Mouse (Mus musculus): ENCODE measurements around the gene Kmt2d. TPM values are rescaled to one million over a fixed set of nuclear protein-coding genes. Genes with fewer than 3 reads are reported as not detected.

Kmt2d gene
- polyA plus RNA-seq, 1 experiment, result 25.7 TPM

DNA sequence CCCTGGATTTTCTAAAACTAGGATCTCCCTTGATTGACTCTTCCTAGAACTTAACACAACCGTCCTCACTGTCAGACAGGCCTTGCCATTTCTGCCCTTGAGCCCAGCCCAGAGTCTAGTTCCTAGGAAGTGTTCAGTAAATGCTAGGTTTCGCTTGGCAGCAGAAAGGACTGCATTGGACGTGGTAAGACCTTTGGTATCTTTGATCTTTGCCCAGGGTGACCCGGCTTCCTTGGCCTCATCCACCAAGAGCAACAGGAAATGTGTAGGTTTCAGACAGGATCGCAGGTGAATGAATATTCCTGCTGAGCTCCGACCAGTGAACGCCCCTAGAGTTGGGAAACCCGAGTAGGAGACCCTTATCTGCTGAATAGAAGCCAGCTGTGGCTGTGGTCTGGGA is 68.1 kb downstream of the Kmt2d start:
- DNase-seq (ENCODE audit: low spot score), result no peak

- DNase-seq (ENCODE audit: low spot score), result peak; percentile 66
These were observed 71.6 kb downstream of the Kmt2d start for GRCm38 (mm10) chr15:98799396-98799795.

DNA sequence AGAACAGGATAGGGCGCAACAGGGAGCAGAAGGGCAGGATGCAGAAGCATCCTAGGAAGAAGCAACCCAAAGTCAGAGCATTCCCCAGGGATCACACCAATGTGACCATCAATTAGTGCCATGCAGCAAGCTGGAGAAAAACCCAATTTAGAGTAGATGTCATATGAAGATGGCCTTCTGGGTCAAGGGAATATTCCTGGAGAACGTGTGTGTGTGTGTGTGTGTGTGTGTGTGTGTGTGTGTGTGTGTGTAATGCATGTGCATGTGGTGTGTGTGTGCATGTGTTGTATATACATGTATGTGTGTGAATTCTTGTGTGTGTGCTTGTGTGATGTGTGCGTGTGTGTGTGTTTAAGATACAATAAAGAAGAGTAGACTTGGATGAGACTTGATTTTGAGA is 72.1 kb downstream of the Kmt2d start:
- no peak for DNase-seq (ENCODE audit: low spot score)

GRCm38 (mm10) chr15:98797835-98798492 is 73.0 kb downstream of the Kmt2d start:
- no peak for DNase-seq (ENCODE audit: low spot score)

DNA sequence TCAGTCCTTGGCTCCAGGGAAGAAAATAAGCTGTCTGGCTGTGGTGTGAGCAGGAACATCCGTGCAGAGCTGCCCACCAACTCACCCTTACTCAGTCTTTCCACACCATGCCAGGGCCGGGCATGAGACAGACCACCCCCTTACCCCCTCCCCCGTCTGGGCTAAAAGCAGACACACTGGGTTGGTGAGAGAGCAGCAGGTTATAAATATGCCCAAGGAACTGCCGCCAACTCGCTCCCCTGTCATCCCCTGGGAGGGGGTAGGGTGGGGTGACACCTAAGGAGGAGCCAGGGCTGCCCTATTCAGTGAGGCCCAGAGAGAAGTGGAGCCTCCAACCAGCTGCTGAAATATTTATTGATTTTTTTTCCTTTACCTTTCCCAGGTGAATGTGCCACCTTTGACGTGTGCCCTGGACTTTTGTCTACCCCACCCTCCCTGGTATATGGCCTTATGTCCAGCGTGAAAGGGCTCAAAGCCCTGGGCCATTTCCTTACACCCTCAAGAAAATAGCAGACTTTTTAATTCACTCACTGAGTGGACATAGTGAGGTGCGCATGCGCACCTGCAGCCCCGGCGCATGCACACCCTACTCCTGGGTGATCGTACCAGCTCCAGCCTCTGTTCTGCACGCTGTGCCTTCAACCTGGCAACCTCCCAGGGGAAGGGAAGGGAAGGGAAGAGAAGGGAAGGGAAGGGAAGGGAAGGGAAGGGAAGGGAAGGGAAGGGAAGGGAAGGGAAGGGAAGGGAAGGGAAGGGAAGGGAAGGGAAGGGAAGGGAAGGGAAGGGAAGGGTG is 74.0 kb downstream of the Kmt2d start:
- no peak for DNase-seq (ENCODE audit: low spot score)

DNA sequence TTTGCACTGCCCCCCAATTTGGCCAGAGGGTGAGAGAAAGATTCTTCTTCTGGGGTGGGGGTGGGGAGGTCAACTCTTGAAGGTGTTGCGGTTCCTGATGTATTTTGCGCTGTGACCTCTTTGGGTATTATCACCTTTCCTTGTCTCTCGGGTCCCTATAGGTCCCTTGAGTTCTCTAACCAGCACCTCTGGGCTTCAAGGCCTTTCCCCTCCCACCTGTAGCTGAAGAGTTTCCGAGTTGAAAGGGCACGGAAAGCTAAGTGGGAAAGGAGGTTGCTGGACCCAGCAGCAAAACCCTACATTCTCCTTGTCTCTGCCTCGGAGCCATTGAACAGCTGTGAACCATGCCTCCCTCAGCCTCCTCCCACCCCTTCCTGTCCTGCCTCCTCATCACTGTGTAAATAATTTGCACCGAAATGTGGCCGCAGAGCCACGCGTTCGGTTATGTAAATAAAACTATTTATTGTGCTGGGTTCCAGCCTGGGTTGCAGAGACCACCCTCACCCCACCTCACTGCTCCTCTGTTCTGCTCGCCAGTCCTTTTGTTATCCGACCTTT is 77.8 kb downstream of the Kmt2d start:
- DNase-seq (ENCODE audit: low spot score), result no peak

- DNase-seq (ENCODE audit: low spot score), result no peak
These were observed 78.6 kb downstream of the Kmt2d start for GRCm38 (mm10) chr15:98792233-98793020.

DNA sequence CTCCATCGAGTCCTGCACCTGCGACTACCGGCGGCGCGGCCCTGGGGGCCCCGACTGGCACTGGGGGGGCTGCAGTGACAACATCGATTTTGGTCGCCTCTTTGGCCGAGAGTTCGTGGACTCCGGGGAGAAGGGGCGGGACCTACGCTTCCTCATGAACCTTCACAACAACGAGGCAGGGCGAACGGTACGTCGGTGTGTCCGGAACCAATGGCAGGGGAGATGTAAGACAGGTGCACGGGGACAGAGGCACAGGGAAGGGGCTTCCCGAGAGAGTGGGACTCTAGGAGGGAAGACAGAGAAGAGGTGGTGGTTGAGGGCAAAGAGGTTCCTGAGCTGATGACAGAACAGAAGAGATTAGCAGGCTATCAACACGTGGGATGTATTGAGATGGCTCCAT is 79.2 kb downstream of the Kmt2d start:
- DNase-seq (ENCODE audit: low spot score), result no peak

DNA sequence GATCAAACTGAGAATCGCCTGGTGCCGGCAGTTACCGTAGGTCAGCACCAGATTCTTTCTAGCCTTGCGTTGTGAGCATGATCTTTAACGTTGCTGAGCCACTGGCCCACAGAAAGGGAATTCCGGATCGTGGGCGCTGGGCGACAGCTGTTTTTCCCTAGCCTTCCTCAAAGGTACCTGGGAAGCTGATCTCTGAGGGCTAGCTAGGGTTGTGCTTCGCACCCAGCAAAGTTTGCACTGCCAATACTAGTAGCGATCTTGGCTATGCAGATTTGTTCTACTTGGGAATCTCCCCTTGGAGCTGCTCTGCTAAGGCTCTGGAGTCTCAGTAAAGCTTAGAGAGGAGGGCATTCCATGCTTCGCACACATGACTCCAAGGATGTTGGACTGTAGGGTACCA is 79.8 kb downstream of the Kmt2d start:
- no peak for DNase-seq (ENCODE audit: low spot score)

- no peak for DNase-seq (ENCODE audit: low spot score)
These were observed 80.2 kb downstream of the Kmt2d start for GRCm38 (mm10) chr15:98790761-98791160.

DNA sequence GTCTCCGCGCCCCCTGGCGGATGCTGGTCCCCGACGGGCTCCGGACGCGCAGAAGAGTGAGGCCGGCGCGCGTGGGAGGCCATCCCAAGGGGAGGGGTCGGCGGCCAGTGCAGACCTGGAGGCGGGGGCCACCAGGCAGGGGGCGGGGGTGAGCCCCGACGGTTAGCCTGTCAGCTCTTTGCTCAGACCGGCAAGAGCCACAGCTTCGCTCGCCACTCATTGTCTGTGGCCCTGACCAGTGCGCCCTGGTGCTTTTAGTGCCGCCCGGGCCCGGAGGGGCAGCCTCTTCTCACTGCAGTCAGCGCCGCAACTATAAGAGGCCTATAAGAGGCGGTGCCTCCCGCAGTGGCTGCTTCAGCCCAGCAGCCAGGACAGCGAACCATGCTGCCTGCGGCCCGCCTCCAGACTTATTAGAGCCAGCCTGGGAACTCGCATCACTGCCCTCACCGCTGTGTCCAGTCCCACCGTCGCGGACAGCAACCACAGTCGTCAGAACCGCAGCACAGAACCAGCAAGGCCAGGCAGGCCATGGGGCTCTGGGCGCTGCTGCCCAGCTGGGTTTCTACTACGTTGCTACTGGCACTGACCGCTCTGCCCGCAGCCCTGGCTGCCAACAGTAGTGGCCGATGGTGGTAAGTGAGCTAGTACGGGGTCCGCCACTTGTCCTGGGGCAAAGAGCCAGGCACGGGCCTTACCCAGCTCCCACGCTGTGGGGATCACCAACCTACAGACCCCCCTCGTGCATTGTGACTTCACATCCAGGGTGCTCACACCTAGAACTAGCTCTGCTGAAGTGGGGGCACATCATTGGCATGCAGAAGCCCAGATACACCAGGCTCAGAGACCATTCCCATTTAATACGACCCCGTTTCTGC is 81.1 kb downstream of the Kmt2d start, which contains the start of gene Wnt1:
Gene Wnt1 (plus strand): TSS at position 197 of the 875 bp plus-strand sequence.
- DNase-seq (ENCODE audit: low spot score), result no peak

DNA sequence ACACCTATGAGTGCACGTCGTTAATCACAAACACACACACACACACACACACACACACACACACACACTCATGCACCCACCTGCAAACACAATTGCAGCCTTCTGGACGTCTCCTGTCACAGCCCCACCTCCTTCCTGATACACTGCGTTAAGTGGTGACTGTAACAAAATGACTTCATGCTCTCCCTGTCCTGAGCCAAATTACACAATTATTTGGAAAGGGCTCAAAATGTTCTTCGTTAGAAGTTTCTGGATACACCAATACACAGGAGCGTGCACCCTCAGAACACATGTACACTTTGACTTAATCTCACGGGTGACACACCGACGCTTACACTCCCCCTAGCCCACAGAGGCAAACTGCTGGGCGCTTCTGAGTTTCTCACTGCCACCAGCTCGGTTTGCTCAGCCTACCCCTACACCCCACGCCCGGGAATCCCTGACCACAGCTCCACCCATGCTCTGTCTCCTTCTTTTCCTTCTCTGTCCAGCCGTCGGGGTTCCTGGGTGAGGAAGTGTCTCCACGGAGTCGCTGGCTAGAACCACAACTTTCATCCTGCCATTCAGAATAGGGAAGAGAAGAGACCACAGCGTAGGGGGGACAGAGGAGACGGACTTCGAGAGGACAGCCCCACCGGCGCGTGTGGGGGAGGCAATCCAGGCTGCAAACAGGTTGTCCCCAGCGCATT is 81.9 kb downstream of the Kmt2d start:
- peak; percentile 39 for DNase-seq (ENCODE audit: low spot score)

GRCm38 (mm10) chr15:98787930-98788329 is 83.1 kb downstream of the Kmt2d start:
- no peak for DNase-seq (ENCODE audit: low spot score)

GRCm38 (mm10) chr15:98785744-98786143 is 85.3 kb downstream of the Kmt2d start:
- no peak for DNase-seq (ENCODE audit: low spot score)

Other genes starting within 250 kb of the Kmt2d start
- 75.2 and 79.8 TPM in 2 replicates for gene Cacnb3, start 240.4 kb downstream of the Kmt2d start, polyA plus RNA-seq (2012; rRNA removed)
- 34.0 and 45.1 TPM in 2 replicates for gene Ddx23, start 208.3 kb downstream of the Kmt2d start, polyA plus RNA-seq (2012; rRNA removed)
- gene Rnd1, start 193.7 kb downstream of the Kmt2d start, polyA plus RNA-seq (2012; rRNA removed), result 2.1 and 3.0 TPM in 2 replicates
- 3.1 and 4.5 TPM in 2 replicates for gene Ccdc65, start 163.0 kb downstream of the Kmt2d start, polyA plus RNA-seq (2012; rRNA removed)
- gene Fkbp11, start 143.0 kb downstream of the Kmt2d start, polyA plus RNA-seq (2012; rRNA removed), result 11.7 and 15.9 TPM in 2 replicates
- 74.0 and 79.1 TPM in 2 replicates for gene Arf3, start 108.0 kb downstream of the Kmt2d start, polyA plus RNA-seq (2012; rRNA removed)
- gene Wnt10b, start 93.1 kb downstream of the Kmt2d start, polyA plus RNA-seq (2012; rRNA removed), result 4.0 and 6.8 TPM in 2 replicates
- gene Wnt1, start 81.3 kb downstream of the Kmt2d start, polyA plus RNA-seq (2012; rRNA removed), result 0.04 and 0.09 TPM in 2 replicates
- gene Ddn, start 61.7 kb downstream of the Kmt2d start, polyA plus RNA-seq (2012; rRNA removed), result 0.04 and 0.08 TPM in 2 replicates
- gene Prkag1, start 39.7 kb downstream of the Kmt2d start, polyA plus RNA-seq (2012; rRNA removed), result 83.1 and 89.5 TPM in 2 replicates
- 10.2 and 12.4 TPM in 2 replicates for gene Rhebl1, start 23.3 kb upstream of the Kmt2d start, polyA plus RNA-seq (2012; rRNA removed)
- 1.7 and 1.9 TPM in 2 replicates for gene Dhh, start 27.3 kb upstream of the Kmt2d start, polyA plus RNA-seq (2012; rRNA removed)
- gene Lmbr1l, start 47.0 kb upstream of the Kmt2d start, polyA plus RNA-seq (2012; rRNA removed), result 32.8 and 43.4 TPM in 2 replicates
- 677 and 758 TPM in 2 replicates for gene Tuba1b, start 63.4 kb upstream of the Kmt2d start, polyA plus RNA-seq (2012; rRNA removed)
- gene Gm49450, start 82.3 kb upstream of the Kmt2d start, polyA plus RNA-seq (2012; rRNA removed), result 0.30 and 0.38 TPM in 2 replicates
- gene Tuba1a, start 82.5 kb upstream of the Kmt2d start, polyA plus RNA-seq (2012; rRNA removed), result 279 and 332 TPM in 2 replicates
- gene Tuba1c, start 158.7 kb upstream of the Kmt2d start, polyA plus RNA-seq (2012; rRNA removed), result 94.8 and 129 TPM in 2 replicates
- gene Prph, start 184.0 kb upstream of the Kmt2d start, polyA plus RNA-seq (2012; rRNA removed), result 6.4 and 7.1 TPM in 2 replicates
- gene Troap, start 203.4 kb upstream of the Kmt2d start, polyA plus RNA-seq (2012; rRNA removed), result 0.78 and 1.5 TPM in 2 replicates
- not detected in 2 replicates for gene C1ql4, start 216.6 kb upstream of the Kmt2d start, polyA plus RNA-seq (2012; rRNA removed)
- gene Dnajc22, start 222.0 kb upstream of the Kmt2d start, polyA plus RNA-seq (2012; rRNA removed), result 0.10 TPM in 1 of 2 replicates, not detected in the other